9 mouse cellular contexts compared by ENCODE assay signal in the genomic region with DNA sequence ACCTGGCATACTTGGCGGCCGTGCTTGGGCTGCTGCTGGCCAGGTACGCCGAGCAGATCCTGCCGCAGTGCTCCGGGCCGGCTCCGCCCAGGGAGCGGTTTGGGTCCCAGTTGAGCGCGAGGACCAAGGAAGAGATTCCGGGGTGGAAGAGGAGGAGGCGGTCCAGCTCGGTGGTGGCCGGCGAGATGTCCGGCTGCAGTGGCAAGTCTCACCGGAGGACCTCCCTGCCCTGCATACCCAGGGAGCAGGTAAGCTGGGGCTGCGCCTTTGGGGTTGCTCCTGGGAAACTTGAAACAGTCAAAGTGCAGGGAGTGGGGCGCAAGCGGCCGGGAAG. TPM values are rescaled to one million over a fixed set of nuclear protein-coding genes. Genes with fewer than 3 reads are reported as not detected.
A peak's percentile ranks its signal among the peaks of the same experiment; 100 is the strongest.
DNase-seq lines count a peak whose midpoint lies in the region; ATAC-seq and TF ChIP-seq lines count a peak whose summit lies in the region.
"Had no signal": no experiment of that assay in that cellular context is flagged by ENCODE, and none has a peak within 500 bp of the region (broad histone marks: within the 10 kb centered on the region; RNA-seq: fewer than 3 reads in every experiment).

No protein-coding gene starts in this region.

- TF ChIP-seq POLR2A in small intestine, adult 2 months (IDR thresholded peaks at IDR 0.05; ENCODE audit: low read depth, low read length): peak; percentile 17; the same call in 1 of the 2 replicates

- H3K9me3 ChIP-seq in erythroblast, embryonic 14.5 days (ENCODE audit: control insufficient read depth, low read length): no peaks in the 10 kb centered on the region
- H3K9me3 ChIP-seq in heart, embryonic 15.5 days (replicated peaks): no peaks in the 10 kb centered on the region
- no peaks in the 10 kb centered on the region for H3K9me3 ChIP-seq in limb, embryonic 15.5 days

- no peaks in the 10 kb centered on the region for H3K4me1 ChIP-seq in erythroblast, embryonic 14.5 days (ENCODE audit: control insufficient read depth)
- peaks cover 13% of the 10 kb centered on the region for H3K4me1 ChIP-seq in heart, embryonic 15.5 days (replicated peaks)
- peaks cover 28% of the 10 kb centered on the region for H3K4me1 ChIP-seq in limb, embryonic 15.5 days
- H3K4me1 ChIP-seq in small intestine, adult 2 months (ENCODE audit: control insufficient read depth, insufficient read depth, insufficient read length, low read length): peaks cover 3% of the 10 kb centered on the region; the same call in 1 of the 2 replicates

- peak; percentile 39 for DNase-seq in cerebellum, adult 9-10 months
- no peak for DNase-seq in left cerebral cortex, adult 11 months (ENCODE audit: low spot score)
- DNase-seq in thymus, postnatal 25 days: no peak

- H3K27ac ChIP-seq in heart, embryonic 15.5 days: peak overlapping the region; percentile 91
- peak overlapping the region; percentile 90 for H3K27ac ChIP-seq in limb, embryonic 15.5 days
- peak overlapping the region; percentile 90 for H3K27ac ChIP-seq in small intestine, adult 2 months (ENCODE audit: insufficient read depth, low read depth, low read length)

- no peak for TF ChIP-seq CTCF in small intestine, adult 2 months (IDR thresholded peaks at IDR 0.05; ENCODE audit: extremely low read depth, insufficient read length, insufficient replicate concordance, low read depth, low read length)

- ATAC-seq in erythroblast, adult 5-6 weeks (replicated peaks; ENCODE audit: low FRiP score, poor library complexity, severe bottlenecking): no peak
- no peak; the same call in 1 of the 2 replicates for ATAC-seq in heart, embryonic 15.5 days (replicated peaks; ENCODE audit: insufficient number of reproducible peaks, insufficient read depth, low FRiP score, low read depth)
- ATAC-seq in limb, embryonic 15.5 days (ENCODE audit: insufficient number of reproducible peaks, low FRiP score, low TSS enrichment, low read depth): no peak

- peak overlapping the region; percentile 32 for H3K4me3 ChIP-seq in erythroblast, embryonic 14.5 days (replicated peaks)
- peak overlapping the region; percentile 76 for H3K4me3 ChIP-seq in heart, embryonic 15.5 days
- peak overlapping the region; percentile 74 for H3K4me3 ChIP-seq in limb, embryonic 15.5 days
- H3K4me3 ChIP-seq in small intestine, adult 2 months (ENCODE audit: low read depth, low read length): peak overlapping the region; percentile 86

- under 1% methylated on average over 22 of the region's 22 CpGs for WGBS in heart, embryonic 15.5 days
- under 1% methylated on average over 22 of the region's 22 CpGs for WGBS in limb, embryonic 15.5 days
- 1% methylated on average over 22 of the region's 22 CpGs for WGBS in small intestine, adult 2 months

- no peaks in the 10 kb centered on the region for H3K36me3 ChIP-seq in erythroblast, embryonic 14.5 days (ENCODE audit: control insufficient read depth)
- H3K36me3 ChIP-seq in heart, embryonic 15.5 days: no peaks in the 10 kb centered on the region
- no peaks in the 10 kb centered on the region for H3K36me3 ChIP-seq in limb, embryonic 15.5 days
- H3K36me3 ChIP-seq in small intestine, adult 2 months (ENCODE audit: control insufficient read depth, insufficient read depth, low read length): no peaks in the 10 kb centered on the region
- H3K36me3 ChIP-seq: G1E had no signal

- H3K4me2 ChIP-seq in heart, embryonic 15.5 days: peak overlapping the region; percentile 84
- H3K4me2 ChIP-seq in limb, embryonic 15.5 days: peak overlapping the region; percentile 81

- peak overlapping the region; percentile 82 for H3K9ac ChIP-seq in heart, embryonic 15.5 days
- H3K9ac ChIP-seq in limb, embryonic 15.5 days: peak overlapping the region; percentile 78

- peaks cover 24% of the 10 kb centered on the region for H3K27me3 ChIP-seq in erythroblast, embryonic 14.5 days (ENCODE audit: control insufficient read depth)
- H3K27me3 ChIP-seq in heart, embryonic 15.5 days: no peaks in the 10 kb centered on the region
- H3K27me3 ChIP-seq in limb, embryonic 15.5 days: 0 out of 2 replicates have a peak, but pooled peaks cover 8% of the 10 kb centered on the region
- no peaks in the 10 kb centered on the region for H3K27me3 ChIP-seq in small intestine, adult 2 months (ENCODE audit: control insufficient read depth, insufficient read depth, low read length)

RNA-seq across cellular contexts. Expression of gene Pde3a, which starts 1.2 kb away (rescaled TPM):
- polyA plus RNA-seq in erythroblast, embryonic 14.5 days (2012): not detected in 2 replicates
- total RNA-seq in erythroblast, adult 5-6 weeks (2015; ENCODE audit: low replicate concordance): not detected in 2 replicates
- total RNA-seq in erythroblast, adult 5-6 weeks (2017; ENCODE audit: low replicate concordance): under 0.01 and 0.28 TPM in 2 replicates
- 11.2 and 13.0 TPM in 2 replicates for polyA plus RNA-seq in heart, embryonic 15.5 days (2015; fragmentation: Nextera tagmentation; extraction: Ambion mirVana)
- 4.1 and 5.0 TPM in 2 replicates for polyA plus RNA-seq in limb, embryonic 15.5 days (2015; fragmentation: Nextera tagmentation; extraction: Ambion mirVana)
- polyA plus RNA-seq in small intestine, adult 2 months (2012; rRNA removed): 6.1 and 7.9 TPM in 2 replicates
- polyA plus RNA-seq: G1E had no signal

Comparison
In these comparisons a context has a peak if more than half of its experiments do, and no peak if none do; other contexts are left out.
1. H3K4me3 ChIP-seq: peak in every context shown above with its lines; median percentile 86 in small intestine, adult 2 months; 76 in heart, embryonic 15.5 days; 74 in limb, embryonic 15.5 days; 32 in erythroblast, embryonic 14.5 days.